Mouse (Mus musculus): Measurements from ENCODE around the gene Hhat. TPM values are rescaled to one million over a fixed set of nuclear protein-coding genes. Genes with fewer than 3 reads are reported as not detected.
A peak's percentile ranks its signal among the peaks of the same experiment; 100 is the strongest.

Hhat gene
- total RNA-seq (2021), result 1 to 10 TPM; 3.8 to 5.6 TPM

DNA sequence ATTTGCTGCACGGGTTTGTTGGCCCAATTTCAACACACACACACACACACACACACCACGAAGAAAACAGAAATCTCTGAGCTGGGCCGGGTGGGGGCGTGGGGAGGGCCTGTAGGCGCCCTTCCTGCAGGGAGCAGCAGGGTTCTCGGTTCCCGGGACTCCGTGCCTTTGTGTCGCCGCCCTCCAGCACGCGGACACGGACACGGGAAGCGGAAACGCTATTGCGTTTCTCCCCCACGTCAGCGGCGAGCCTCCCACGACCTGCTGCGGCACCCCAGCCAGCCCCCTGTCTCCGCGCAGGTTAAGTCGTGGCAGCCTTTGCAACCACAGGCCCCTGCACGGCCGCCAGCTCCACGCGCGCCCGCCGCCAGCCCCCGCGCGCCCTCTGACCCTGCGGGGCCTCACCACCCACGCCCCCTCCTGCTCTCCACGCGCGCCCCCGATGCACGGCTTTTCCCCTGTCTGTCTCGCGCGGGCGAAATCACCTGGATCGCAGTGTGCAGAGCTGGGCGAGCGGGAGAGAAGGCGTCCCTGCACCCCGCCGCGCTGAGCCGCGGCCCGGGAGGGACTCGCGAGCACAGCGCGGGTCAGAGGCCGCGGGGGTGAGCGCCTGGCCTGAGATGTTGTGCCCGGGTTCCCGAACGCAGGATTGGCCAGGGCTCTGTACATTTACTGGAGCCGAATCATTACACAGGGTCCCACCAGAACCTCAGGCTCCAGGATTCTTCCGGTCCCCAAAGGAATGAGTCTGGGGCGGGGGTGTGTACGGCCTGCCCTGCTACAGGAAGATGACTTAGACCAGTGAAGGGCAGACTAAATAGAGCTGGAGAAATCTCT lies at the start of gene Hhat:
Gene Hhat (minus strand): TSS at position 729 of the 837 bp plus-strand sequence.
- peak; percentile 76 for DNase-seq

DNA sequence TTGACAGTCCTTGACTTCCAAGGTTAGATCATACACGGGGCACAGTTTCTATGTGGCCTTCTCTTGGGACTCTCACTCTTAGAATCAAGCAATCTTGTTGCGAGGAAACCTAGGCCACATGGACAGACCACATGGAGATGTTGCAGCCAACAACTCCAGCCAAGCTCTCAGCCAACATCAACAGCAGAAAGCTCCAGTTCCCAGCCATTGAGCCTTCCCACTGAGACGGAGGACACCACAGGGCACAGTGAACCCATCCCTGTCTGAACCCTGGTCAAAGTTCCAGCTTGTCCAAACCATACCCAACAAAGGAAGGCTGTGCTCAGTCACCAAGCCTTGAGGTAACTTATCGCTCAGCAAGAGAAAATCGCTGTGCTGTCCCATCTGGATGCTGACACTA lies 47.3 kb upstream of the Hhat start:
- DNase-seq, result no peak

DNA sequence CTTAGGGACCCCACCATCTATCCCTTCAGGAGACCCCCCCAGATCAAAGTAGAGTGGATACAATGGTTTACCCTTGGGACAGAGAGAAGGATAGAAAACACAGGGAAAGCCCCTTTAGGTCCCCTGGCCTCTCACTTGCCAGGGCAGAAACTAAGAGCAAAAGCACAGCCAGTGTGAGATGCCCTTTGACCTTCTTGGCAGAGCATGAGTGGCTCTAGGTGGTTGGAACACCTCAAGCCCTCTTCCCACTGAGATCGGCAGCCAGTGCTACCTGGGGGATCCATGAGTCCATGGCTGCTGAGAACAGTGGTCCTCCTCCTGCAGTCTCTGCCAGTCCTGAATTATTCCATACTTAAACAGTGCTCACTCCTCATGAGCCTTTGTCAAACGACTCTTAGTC lies 44.8 kb upstream of the Hhat start:
- DNase-seq, result no peak

DNA sequence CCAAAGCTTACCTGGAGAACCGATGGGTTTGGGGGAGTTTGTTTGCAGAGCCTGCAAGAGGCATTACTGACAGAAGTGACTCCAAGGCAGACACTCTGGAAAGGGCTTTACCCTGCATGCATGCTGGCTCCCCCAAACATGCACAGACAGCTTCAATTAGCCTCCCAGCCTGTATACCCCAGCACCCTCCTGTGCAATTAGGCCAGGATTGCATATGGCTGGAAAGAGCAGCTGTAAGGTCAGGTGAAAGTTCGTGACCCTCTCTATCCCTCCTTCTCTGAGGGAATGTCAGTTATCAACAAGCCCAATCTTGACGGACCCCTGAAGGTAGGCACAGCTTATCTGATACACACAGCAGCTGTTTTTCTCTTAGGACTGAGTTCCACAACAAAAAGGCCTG lies 43.7 kb upstream of the Hhat start:
- DNase-seq, result no peak

DNA sequence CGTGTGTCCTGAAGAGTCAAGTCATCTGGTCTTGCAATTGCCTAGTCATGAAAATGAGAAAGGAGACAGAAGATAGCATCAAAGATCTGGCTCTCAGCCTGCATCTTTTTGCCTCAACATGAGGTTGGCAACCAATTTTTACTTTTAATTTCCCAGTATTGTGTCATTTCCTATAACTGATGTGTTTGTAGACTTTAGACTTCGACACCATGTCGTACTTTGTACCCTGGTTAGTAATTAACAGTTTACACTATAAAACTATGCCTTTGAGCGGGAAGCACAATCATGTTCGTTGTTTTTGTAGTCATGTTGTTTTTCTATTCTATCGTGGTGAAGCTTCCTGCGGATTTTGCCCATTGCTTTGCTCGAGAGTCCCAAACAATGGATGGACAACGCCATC lies 41.7 kb upstream of the Hhat start:
- no peak for DNase-seq

DNA sequence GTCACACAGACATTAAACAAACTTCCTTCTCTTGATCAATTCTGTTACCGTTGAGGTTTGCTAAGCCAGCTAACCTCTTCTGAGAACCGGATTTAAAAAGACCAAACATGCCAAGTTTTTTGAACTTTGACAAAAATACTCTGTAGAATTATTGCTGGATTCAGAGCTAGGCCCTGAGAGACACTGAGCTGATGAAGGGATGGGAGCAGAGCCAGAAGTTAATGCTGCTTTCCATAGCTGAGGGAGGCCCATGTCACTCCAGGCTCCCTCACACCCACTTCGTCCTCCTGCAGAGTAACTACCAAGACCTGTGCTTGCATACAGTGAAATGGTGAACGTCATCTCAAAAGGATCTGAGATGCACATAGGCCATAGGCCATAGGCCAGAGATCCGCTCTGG lies 41.3 kb upstream of the Hhat start:
- DNase-seq, result no peak

DNA sequence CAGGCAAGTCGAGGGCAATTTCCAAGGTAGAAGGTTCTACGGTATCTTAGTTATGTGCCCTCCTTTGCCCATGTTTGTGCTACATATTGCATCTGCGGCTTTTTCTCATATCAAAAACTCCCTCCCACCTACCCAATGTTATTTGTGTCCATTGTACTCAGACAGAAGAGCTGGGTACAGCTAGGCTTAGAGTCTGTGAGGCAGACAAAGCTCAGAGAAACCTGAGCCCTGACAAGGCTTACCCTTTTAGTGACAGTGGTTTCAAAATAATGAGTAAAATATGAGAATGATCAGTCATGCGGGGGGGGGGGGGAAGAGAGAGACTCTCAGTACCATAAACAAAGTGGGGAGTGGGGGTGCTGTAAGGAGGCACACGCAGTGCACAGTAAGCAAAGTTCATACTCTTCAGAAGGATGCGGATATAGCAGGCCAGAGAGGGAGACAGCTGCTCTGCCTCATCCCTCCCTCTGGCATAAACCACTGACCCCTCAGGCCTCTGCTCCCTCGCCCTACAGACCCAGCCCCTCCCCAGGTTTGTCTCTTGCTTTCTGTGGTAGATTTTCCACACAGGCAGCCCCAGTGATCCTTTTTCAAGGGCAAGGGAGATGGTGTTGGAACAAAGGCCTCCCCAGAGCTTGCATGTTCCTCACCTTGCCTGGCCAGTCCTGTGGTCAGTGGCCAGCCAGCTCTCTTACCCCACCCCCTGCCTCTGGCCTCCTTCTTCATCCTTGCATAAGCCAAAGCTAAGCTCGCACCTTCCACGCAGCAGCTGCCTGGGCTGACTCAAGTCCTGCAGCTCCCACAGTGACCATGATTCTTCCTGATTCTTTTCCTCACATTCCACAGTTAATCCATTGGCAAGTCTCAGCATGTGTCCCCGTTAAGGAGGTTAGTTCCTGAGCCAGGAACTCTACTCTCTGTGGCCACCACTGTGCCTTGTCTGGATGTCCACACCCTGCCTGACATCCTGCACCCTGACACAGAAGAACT lies 35.4 kb upstream of the Hhat start:
- DNase-seq, result peak; percentile 29

DNA sequence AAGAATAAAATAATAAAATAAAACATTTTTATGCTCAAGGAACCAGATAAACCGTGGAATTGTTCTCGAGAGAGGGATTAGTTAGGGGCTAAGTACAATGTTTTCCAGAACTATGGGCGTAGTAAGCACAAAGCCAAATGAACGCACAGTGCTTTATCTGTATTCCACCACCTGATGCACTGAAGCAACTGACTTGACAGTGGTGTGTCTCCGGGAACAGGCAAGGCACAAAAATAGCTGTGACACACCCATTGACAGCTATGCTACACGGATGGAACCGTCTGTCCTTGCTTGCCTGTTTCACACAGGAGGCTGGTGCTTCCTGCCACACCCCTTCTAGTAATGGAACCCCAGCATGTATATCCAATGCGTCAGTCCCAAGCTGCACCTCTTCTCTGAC lies 29.3 kb upstream of the Hhat start:
- no peak for DNase-seq

DNA sequence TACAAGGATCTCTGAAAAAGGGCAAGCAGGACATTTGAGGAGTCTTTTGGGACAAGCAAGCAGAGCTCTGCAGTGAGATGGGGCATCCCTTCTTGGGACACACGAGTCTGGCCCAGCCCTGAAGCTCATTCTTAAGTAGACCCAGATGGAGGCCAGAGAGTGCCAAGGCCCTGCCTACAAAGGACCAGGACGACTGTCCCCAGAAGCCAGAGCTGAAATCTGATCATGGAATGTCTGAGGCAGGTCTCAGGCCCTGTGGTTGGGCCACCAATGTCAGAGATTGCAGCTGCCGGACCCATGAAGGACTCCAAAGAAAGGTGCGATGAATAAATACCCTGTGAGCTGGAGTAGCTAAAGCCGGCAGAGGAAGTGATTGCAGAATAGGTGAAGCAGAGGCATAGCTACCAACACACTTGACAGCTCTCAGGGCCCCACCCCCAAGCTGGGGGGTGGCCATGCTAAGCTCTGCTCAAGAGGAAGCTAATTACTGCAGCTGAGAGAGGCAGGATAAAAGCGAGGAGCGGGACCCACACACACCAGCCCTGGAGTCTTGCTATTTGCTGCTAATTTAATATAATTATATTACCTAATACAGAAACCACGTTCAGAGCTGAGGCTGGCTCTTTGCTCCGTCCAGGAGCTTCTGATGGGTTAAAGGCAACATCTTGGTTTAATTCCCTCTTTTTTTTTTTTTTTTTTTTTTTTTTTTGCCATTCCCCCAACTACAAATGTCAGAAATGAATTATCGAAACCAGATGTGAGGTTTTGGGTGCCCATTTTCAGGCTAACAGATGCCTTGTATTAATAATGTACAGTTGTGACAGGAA lies 28.4 kb upstream of the Hhat start:
- no peak for DNase-seq

DNA sequence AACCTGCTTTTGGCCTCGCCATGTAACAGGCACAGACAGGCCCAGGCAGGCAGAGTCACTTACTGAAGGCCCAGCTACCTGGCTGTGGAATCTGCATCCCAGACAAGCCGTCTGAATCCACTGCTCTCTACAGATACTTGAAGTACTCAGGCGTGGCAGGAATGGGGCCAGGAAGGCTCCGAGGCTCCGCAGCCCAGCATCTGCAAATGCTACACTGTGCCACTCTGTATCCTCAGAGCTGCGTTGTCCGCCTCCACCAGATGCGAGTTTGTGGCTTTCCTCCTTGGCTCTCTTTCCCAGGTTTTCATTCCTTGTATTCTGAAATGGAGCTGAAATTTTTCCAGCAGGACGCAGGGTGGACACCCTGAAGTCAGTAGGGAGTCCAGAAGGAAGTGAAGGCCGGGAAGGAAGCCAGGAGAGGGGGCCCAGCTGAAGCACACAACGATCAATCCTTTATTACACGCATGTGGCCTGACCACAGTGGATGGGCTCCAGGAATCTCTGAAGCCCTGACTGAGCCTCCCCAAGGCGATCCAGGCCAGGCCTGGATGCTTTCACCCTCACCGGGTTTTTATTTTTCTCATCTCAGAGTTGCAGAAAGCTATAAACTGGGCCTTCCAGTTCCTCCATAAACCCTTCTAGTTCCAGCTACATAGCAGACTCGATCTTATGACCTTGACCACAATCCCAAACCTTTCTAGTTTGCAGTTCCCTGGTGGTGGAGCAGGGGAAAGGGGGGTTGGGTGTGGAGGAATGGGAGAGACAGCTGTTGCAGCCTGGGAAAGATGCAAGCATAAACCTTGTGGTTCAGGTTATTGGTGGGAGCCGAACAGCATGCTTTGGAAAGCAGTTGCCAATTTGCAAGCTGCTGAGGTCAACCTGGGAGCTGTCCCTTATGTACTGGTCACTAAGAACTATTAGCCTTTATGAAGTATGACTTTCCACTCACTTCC lies 27.5 kb upstream of the Hhat start:
- DNase-seq, result peak; percentile 74

DNA sequence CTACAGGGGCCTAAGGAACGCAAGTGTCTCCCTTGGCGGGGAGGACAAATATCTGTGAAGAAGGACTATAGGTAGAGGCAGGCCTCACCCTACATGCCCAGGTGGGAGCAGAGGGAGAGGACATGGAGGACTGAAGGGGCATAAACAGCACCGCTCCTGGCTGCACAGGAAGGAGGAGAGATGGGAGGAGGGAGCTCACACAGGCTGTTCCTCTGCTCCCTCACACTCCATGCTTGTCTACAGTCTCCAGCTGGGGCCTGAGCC lies 25.9 kb upstream of the Hhat start:
- DNase-seq, result no peak

DNA sequence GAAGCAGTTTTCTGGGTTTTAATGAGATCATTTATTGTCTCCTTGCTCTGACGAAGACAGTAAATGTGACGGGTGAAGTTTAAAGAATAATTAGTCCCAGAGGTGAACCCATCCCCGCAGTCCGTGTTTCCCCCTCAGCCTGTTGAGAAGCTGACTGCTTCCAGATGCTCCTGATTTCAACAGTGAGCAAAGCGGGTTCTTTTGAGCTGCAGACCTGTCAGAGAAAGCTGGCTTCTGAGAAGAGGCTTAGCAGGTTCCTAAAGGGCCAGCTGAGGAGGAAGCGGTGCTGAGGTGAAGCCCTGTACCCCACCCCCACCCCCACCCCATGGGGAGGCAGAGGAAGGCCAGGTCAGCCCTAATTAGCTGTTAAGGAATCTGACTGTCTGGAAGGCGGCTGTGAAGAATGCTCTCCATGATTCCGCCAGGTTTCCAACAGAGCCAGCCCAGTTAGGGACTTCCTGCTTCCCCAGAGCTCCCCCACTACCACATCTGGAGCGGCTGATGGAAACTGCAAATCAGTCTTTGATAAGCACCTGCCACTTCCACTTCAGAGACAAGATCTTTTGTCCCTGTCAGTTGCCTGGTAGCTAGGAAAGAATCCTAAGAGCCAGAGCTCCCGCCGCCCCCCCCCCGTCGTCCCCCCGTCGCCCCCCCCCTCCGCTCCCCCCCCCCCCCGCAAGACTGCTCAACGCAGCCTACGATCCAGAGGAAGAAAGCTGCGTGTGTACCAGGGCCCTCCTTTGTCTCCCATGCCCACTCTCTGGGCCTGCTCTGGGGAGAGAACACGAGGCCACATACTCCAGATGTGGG lies 25.4 kb upstream of the Hhat start:
- DNase-seq, result peak; percentile 45

DNA sequence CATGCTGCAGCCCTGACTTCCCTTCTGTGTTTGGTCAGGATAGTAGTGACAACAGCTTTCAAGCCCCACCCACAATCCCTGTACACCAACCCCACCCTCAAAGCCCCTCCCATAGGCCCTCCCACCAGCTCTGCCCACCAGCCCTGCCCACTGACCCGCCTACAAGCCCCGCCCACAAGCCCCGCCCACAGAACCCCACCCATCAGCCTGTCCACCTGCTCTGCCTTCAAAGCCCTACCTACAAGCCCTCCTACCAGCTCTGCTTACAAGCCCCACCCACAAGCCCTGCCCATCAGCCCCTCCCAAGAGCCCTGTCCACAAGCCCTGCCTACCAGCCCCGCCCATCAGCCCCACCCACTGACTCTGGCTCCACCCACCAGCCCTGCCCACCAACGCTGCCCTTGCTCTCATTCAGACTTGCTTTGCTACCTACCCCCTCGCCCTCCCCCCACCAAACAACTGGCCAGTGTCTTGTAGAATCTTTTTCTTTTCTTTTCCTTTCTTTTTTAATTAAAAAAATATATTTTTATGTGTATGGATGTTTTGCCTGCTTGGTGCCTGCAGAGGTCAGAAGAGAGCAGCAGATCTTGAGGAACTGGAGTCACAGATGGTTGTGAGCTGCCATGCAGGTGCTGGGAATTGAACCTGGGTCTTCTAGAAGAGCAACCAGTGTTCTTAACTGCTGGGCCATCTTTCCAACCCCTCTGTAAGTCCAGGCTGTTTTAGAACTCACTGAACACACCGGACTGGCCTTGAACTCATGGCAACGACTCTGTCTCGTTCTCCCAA lies 24.1 kb upstream of the Hhat start:
- no peak for DNase-seq

DNA sequence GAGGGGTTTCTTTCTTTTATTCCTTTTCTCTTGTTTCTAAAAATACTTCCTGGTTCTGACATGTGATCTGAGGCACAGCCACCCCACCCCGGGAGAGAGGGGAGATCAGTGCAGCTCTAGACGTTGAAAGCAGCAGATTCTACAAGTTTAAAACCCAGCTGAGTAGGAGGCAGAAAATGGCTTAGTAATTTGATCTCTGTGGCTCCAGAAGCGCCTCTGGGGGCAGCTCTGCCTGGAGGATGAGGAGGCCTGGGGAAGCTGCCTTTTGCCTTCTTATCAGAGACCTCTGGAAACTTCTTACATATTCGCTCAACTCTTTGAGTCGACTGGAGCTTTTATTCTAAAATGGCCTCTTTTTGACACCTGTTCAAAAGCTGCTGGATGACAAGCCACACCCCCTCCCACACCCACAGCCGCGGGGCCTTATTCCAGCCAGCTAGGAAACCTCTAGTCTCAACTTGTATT lies 20.9 kb upstream of the Hhat start:
- DNase-seq, result peak; percentile 40

DNA sequence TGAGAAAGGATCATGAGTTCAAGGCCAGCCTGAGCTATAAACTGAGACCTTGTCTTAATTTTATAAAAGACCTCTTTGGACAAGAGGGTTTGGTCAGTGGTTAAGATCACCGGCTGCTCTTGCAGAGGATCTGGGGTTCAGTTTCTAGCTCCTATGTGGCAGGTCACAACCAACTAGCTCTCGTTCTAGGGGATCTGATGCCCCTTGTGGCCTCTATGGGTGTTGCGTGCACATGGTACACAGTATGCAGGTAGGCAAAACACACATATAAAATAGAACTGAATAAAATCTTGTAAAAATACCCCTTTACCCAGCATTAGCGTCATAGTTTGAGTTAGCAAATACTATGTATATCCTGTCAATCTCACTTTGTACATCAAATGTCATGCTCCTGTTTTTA lies 19.4 kb upstream of the Hhat start:
- DNase-seq, result peak; percentile 48

DNA sequence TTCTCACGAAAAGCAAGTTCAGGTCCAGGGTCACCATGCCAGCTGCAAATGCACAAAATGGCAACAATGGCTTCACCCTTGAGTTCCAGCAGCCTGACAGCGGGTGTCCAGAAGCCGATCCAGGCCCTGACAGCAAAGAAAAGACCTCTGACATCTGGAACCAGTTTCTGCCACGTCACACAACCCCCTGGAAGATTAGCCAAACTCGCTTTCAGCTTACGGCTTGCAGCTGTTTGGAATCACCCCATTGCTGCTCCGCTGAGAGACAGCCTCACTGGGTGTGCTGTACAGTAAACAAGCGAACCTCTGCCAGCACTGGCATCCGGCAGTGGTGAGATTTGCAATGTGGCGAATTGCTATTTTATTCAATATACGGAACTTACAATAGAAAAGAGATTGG lies 18.8 kb upstream of the Hhat start:
- peak; percentile 64 for DNase-seq

DNA sequence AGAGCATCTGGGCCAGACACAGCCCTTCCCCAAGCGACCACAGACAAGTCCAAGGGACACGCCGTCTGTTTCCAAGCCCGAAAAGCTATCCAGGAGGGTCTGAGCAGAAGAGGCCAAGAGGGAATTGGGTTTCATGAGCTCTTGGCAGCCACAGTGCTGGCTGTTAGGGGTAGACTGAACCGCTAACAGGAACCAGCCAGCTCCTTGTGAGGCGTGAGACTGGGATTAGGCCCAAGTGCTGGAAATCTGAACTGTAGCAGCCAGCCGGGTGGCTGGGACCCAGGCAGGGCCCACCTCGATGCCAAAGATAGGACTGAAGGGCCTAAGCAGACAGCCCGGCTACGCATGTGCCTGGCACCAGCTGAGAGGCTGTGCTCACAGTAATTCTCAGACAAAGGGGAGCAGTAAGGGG lies 18.1 kb upstream of the Hhat start:
- DNase-seq, result peak; percentile 76

DNA sequence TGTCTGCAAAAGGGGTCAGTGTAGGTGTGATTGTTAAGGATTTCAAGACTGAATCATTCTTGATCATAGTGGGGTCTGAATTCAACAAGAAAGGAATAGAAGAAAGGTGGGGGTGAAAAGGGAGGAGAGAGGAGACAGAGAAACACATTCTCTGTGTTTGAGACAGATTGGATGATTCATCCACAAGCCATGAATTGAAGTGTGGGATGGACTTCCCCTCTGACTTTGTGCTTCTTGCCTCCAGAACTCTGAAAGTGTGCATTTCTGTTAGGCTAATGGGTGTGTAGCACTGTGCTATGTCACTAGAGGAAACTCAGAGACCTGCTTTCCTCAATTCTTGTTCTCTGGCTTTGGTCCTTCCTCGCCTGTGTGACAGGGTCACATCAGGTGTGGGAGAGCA lies 15.2 kb upstream of the Hhat start:
- no peak for DNase-seq

DNA sequence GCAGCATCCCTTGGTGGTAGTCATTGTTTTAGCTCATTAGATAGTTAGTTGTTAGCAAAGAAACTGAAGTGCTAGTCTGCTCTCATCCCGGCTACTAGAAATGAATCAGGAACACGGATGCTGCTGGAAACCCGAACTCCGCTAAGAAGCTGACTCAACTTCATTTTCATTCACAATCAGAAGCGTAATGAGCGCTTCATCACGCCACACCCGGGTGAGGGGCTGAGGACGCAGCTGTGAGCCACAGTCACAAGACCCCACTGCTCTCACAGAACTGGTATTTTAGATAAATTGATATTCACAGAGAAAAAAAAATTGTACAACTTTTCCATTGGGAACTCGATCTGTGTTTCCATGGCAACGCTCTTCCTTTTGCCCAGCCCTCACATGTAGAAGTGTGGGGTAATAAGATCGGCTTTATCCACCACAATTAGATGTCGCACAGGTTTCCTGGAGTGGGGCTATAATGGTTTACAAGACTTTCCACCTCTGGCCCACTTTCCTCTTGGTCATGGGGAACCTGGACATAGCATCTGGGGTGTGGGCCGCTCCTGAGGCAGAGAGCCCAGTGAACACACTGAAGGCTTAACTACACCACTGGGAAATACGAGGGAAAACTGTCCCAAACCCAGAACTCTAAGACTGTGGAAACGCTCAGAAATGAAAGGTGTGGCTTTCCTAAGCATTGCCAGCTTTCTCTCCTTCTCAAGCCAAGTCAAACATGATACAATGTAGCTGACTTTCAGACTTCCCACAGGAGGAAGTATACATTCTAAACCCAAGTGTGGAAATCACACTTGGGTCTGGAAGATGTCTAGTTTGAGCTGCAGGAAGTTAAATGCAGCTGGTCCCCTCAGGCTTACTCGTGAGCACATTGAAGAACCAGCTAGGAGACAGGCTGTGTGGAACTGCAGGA lies 14.3 kb upstream of the Hhat start:
- no peak for DNase-seq
